Mouse (Mus musculus) liver, embryonic 14.5 days (tissue): ENCODE results near the gene Entpd1.

Experiments
- CTCF ChIP-seq: IDR thresholded peaks from 2 replicates; pipeline ENCODE4 v1.5.1; 2016; ENCODE audit warnings: antibody characterized with exemption, low read depth, control low read depth
- EP300 ChIP-seq: IDR thresholded peaks from 2 replicates; pipeline ENCODE4 v1.6.1; 2016; ENCODE audit warnings: antibody characterized with exemption, low read depth

DNA sequence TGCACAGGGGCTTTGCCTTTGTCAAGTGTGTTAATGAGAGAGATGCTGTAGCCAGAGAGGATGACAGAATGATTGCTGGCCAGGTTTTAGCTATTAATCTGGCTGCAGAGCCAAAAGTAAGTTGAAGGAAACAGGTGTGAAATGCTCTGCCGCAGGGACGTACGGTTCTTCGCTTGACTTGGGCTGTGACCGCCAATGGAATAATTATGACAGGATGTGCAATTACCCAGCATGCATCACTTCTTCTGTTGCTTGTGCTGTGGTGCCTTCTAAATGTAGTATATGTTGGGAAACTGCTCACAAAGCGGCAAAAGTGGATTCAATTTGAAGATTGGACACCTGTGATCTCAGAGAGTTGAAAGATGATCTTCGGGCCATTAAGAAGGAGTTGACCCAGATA is 3.9 kb downstream of the Entpd1 start:
- TF ChIP-seq EP300 = no peak
- TF ChIP-seq CTCF = no peak
